Mouse (Mus musculus) E14TG2a.4 (cell line): ENCODE measurements around the gene Pf4.

Experiments
- H3K27me3 ChIP-seq: 2 replicates; pipeline ENCODE4 v1.6.1; 2014; ENCODE audit warnings: low read length, control low read depth; ENCODE audit not compliant: insufficient read depth
- H3K36me3 ChIP-seq: 2 replicates; pipeline ENCODE4 v1.6.1; 2014; ENCODE audit warnings: low read length, control low read depth; ENCODE audit not compliant: insufficient read depth
- H3K4me1 ChIP-seq: replicated peaks from 2 replicates; pipeline ENCODE4 v1.6.1; 2014; ENCODE audit warnings: low read depth, low read length, control low read depth
- H3K4me3 ChIP-seq: replicated peaks from 2 replicates; pipeline ENCODE4 v1.5.1; 2014; ENCODE audit warnings: mild to moderate bottlenecking, low read length
- H3K9me3 ChIP-seq: 2 replicates; pipeline ENCODE4 v1.6.1; 2014; ENCODE audit warnings: low read length, control low read depth
- CTCF ChIP-seq: conservative IDR thresholded peaks from 2 replicates; pipeline ENCODE4 v1.5.1; 2014; ENCODE audit warnings: low read length
- NANOG ChIP-seq: IDR thresholded peaks from 2 replicates; pipeline ENCODE4 v1.6.1; 2014; ENCODE audit warnings: borderline replicate concordance, low read length, mixed read lengths
- POU5F1 ChIP-seq: IDR thresholded peaks from 2 replicates; pipeline ENCODE4 v1.6.1; 2014; ENCODE audit warnings: low read length, borderline replicate concordance

Pf4 gene

GRCm38 (mm10) chr5:90804574-90804973, 32.3 kb downstream of the Pf4 start:
- Histone ChIP-seq H3K27me3 (no peaks in the 10 kb centered on the region), H3K4me1 (no peaks in the 10 kb centered on the region), H3K9me3 (no peaks in the 10 kb centered on the region), H3K36me3 (no peaks in the 10 kb centered on the region), H3K4me3 (no peak overlapping the region)
- no peak for TF ChIP-seq POU5F1
- TF ChIP-seq CTCF: no peak
- no peak for TF ChIP-seq NANOG

GRCm38 (mm10) chr5:90806050-90806449, 33.8 kb downstream of the Pf4 start:
- H3K4me1 ChIP-seq: no peaks in the 10 kb centered on the region
- H3K27me3 ChIP-seq: no peaks in the 10 kb centered on the region
- no peaks in the 10 kb centered on the region for H3K9me3 ChIP-seq
- H3K36me3 ChIP-seq: no peaks in the 10 kb centered on the region
- H3K4me3 ChIP-seq: no peak overlapping the region
- TF ChIP-seq CTCF: no peak
- no peak for TF ChIP-seq POU5F1
- no peak for TF ChIP-seq NANOG

GRCm38 (mm10) chr5:90807176-90807950, 35.1 kb downstream of the Pf4 start:
- H3K4me3 ChIP-seq: no peak overlapping the region
- H3K36me3 ChIP-seq: no peaks in the 10 kb centered on the region
- H3K27me3 ChIP-seq: no peaks in the 10 kb centered on the region
- no peaks in the 10 kb centered on the region for H3K9me3 ChIP-seq
- no peaks in the 10 kb centered on the region for H3K4me1 ChIP-seq
- TF ChIP-seq CTCF (no peak), NANOG (no peak), POU5F1 (no peak)

GRCm38 (mm10) chr5:90819756-90820155, 47.5 kb downstream of the Pf4 start:
- Histone ChIP-seq H3K27me3 (no peaks in the 10 kb centered on the region), H3K4me1 (no peaks in the 10 kb centered on the region), H3K36me3 (no peaks in the 10 kb centered on the region), H3K9me3 (peaks cover 12% of the 10 kb centered on the region; the same call in 1 of the 2 replicates), H3K4me3 (no peak overlapping the region)
- TF ChIP-seq NANOG: no peak
- no peak for TF ChIP-seq POU5F1
